Mouse (Mus musculus) ES-E14 (cell line): ENCODE results near the gene Rab42.

ENCODE experiments used
- HCFC1 ChIP-seq: IDR thresholded peaks from 2 replicates; pipeline ENCODE4 v1.6.1; 2012; ENCODE audit warnings: low read length, inconsistent platforms, borderline replicate concordance; ENCODE audit not compliant: insufficient read depth
- MAFK ChIP-seq: IDR thresholded peaks from 2 replicates; pipeline ENCODE4 v1.6.1; 2014; ENCODE audit warnings: mild to moderate bottlenecking, low read depth, low read length, inconsistent platforms; ENCODE audit not compliant: insufficient read depth
- ZNF384 ChIP-seq: IDR thresholded peaks from 2 replicates; pipeline ENCODE4 v1.6.1; 2012; ENCODE audit warnings: low read depth, low read length, inconsistent platforms

GRCm38 (mm10) chr4:132254986-132255385 lies 48.2 kb downstream of the Rab42 start:
- no peak for TF ChIP-seq MAFK
- no peak for TF ChIP-seq ZNF384
- TF ChIP-seq HCFC1 = no peak
